Mouse (Mus musculus) kidney, adult 2 months (tissue): ENCODE measurements around the gene Timp3.

Experiments
- CTCF ChIP-seq: fragments of 200-500 bp; conservative IDR thresholded peaks from 2 replicates; pipeline ENCODE4 v1.5.1; 2011; ENCODE audit warnings: low read depth, mild to moderate bottlenecking, control low read depth, low read length, moderate library complexity, mixed read lengths; ENCODE audit not compliant: insufficient read depth, insufficient read length
- POLR2A ChIP-seq: fragments of 200-500 bp; IDR thresholded peaks from one replicate; pipeline ENCODE4 v1.6.1; 2011; ENCODE audit warnings: low read depth, low read length, control low read depth

DNA sequence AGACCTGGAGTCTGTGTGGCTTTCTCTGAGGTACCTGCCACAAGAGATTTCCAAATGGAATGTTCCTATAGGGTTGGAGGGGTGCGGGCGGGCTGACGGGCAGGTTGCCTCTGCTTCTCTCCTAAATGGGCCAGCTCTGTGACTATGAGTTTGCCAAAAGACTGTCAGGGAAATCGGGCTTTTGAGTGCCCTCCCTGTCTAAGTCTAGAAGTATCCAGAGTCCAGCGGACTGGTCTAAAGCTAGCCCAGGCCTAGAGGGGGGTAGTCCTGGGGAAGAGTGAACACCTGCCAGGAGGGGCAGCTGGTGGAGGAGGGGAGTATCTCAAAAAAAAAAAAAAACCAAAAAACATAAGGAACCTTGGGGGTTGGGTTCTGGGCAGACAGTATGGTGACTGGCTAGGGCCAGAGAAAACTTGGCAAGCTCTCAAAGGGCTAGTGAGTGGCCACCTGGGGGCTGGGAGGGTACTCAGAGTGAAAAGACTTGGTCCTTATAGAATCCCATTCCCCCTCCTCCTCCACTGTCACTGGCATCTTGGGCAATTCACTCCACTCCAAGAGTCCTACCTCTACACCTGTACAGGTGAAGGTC, 18.5 kb downstream of the Timp3 start:
- no peak for TF ChIP-seq CTCF
- TF ChIP-seq POLR2A = no peak
